Mouse (Mus musculus): ENCODE measurements around the gene Gm28051. TPM values are rescaled to one million over a fixed set of nuclear protein-coding genes. Genes with fewer than 3 reads are reported as not detected.

Gene Gm28051
- polyA plus RNA-seq, 1 experiment from 2014 or later = not detected

- Histone ChIP-seq H3K4me1 (ENCODE audit: control insufficient read depth, insufficient read depth, low read length) (peaks cover 9% of the 10 kb centered on the region; the same call in 1 of the 2 replicates), H3K4me3 (ENCODE audit: low read length) (no peak overlapping the region), H3K9me3 (ENCODE audit: control insufficient read depth, low read length) (no peaks in the 10 kb centered on the region), H3K4me2 (replicated peaks; ENCODE audit: low read depth, low read length) (no peak overlapping the region), H3K36me3 (ENCODE audit: control insufficient read depth, insufficient read depth, low read length) (peaks cover 14% of the 10 kb centered on the region; the same call in 1 of the 2 replicates), H3K27me3 (ENCODE audit: control insufficient read depth, insufficient read depth, low read length) (no peaks in the 10 kb centered on the region), H3K9ac (ENCODE audit: low read depth, low read length) (no peak overlapping the region), H3K27ac (ENCODE audit: low read depth, low read length) (no peak overlapping the region)
- ATAC-seq (ENCODE audit: low FRiP score, low TSS enrichment) = no peak
- 92% methylated on average over 3 of the region's 3 CpGs for WGBS
Observed at GRCm38 (mm10) chr12:102748256-102748655, 9.3 kb downstream of the Gm28051 start.

DNA sequence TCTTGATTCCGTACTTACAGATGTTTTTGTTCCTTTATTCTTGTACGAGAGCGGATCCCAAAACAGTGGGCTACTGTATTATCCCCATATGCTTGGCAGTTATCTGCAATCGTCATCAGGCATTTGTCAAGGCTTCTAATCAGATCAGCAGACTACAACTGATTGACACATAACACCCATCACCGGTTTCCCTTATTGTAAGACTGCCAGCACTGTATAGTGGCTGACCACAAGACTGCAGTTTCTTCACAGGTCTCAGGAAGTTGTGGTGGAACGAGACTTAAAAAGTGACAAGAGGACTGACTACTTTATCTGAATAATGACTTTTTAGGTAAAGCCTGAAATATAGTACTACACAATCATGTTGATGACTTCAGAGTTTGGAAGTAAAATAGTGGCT lies 12.7 kb downstream of the Gm28051 start:
- no peak for ATAC-seq (ENCODE audit: low FRiP score, low TSS enrichment)
- Histone ChIP-seq H3K9ac (ENCODE audit: low read depth, low read length) (peak overlapping the region; percentile 85; the same call in 1 of the 2 replicates), H3K4me1 (ENCODE audit: control insufficient read depth, insufficient read depth, low read length) (peaks cover 9% of the 10 kb centered on the region; the same call in 1 of the 2 replicates), H3K4me3 (ENCODE audit: low read length) (peak overlapping the region; percentile 72; the same call in 1 of the 2 replicates), H3K4me2 (replicated peaks; ENCODE audit: low read depth, low read length) (peak overlapping the region; percentile 85), H3K27ac (ENCODE audit: low read depth, low read length) (no peak overlapping the region), H3K9me3 (ENCODE audit: control insufficient read depth, low read length) (no peaks in the 10 kb centered on the region), H3K27me3 (ENCODE audit: control insufficient read depth, insufficient read depth, low read length) (no peaks in the 10 kb centered on the region), H3K36me3 (ENCODE audit: control insufficient read depth, insufficient read depth, low read length) (peaks cover 14% of the 10 kb centered on the region; the same call in 1 of the 2 replicates)
- 64% methylated on average over 6 of the region's 6 CpGs for WGBS

DNA sequence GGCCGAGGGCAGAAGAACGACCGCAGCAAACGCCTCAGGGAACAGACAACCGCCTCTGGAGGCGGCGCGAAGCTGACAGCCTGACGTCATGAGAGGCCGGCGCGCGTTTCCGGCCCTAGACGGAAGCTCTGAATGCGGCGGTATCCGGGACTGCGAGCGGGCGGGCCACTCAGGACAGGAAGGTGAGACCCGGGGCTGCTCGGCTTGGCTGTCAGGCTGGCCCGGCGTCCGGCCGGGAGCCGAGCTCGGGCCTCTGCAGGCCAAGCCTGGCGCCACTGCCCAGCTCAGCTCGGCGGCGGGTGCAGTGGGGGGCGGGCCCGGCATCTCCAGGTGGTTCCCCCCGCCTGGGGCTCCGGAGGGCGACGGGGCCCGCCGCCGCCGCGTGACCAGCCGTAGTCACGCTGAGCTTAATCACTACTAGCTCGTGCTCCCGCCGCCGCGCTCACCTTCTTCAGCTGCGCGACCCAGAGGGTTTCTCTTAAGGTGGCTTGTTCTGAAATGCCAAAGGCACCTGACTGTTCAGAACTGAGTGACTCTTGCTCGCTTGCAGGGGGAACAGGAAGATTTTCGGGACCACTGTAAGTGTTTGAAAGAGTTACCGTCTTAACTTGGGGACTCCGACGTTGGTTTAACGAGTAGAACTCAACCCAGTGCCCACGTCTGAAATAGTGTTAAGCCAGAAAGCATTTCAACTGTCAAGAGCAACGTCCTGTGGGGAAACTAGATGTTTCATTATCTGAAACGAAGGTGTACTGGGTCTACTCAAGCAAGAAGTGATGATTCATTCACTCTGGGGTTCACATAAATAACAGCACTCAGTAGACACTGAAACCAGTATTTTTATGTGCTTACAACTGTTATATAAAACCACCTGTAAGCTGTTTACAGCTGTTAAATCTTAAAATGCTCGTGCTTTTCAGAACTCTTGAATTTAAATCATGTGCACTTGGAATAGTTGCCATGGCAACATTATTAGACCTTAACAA lies 13.7 kb downstream of the Gm28051 start, which contains the start of the genes Moap1 and Tmem251:
Gene Moap1, minus strand, starts transcription at position 73 of the 986 bp plus-strand sequence.
Gene Tmem251, plus strand, starts transcription at position 174 of the 986 bp plus-strand sequence.
- peak within 1 kb of the TSS; percentile 85 for H3K4me2 ChIP-seq (replicated peaks; ENCODE audit: low read depth, low read length)
- WGBS = under 1% methylated on average over 63 of the region's 63 CpGs
- ATAC-seq (ENCODE audit: low FRiP score, low TSS enrichment) = peak; percentile 96

DNA sequence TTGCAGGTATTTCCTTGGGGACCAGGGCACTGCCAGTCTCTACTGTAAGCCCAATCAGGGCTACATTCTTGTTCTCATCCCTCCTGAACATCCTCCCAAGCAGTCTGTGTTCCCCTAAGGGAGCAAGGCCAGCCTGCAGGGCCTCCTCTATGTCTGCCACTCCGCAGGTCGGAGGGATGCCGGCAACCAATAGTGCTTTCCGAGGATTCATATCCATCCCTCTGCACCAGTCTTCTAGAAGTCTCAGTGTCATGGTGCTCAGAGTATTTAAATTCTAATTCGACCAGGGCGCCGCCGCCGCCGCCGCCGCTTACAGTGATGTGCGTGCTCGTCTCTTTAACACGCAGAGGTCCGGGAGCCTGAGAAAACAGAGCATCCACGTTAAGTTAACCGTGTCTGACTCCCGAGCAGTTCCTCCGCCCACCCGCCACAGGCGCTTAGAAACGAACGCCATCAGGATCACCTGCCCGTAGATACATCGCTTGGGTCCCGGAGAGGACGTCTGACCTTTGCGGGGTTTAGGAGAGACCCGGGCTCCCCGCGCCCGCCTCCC lies 14.5 kb downstream of the Gm28051 start:
- Histone ChIP-seq H3K4me3 (ENCODE audit: low read length) (peak overlapping the region; percentile 72), H3K4me2 (replicated peaks; ENCODE audit: low read depth, low read length) (peak overlapping the region; percentile 85), H3K9me3 (ENCODE audit: control insufficient read depth, low read length) (no peaks in the 10 kb centered on the region), H3K36me3 (ENCODE audit: control insufficient read depth, insufficient read depth, low read length) (peaks cover 10% of the 10 kb centered on the region; the same call in 1 of the 2 replicates), H3K4me1 (ENCODE audit: control insufficient read depth, insufficient read depth, low read length) (peaks cover 9% of the 10 kb centered on the region; the same call in 1 of the 2 replicates), H3K27ac (ENCODE audit: low read depth, low read length) (peak overlapping the region; percentile 79), H3K9ac (ENCODE audit: low read depth, low read length) (peak overlapping the region; percentile 85), H3K27me3 (ENCODE audit: control insufficient read depth, insufficient read depth, low read length) (no peaks in the 10 kb centered on the region)
- peak; percentile 36; the same call in 1 of the 2 replicates for ATAC-seq (ENCODE audit: low FRiP score, low TSS enrichment)
- under 1% methylated on average over 33 of the region's 33 CpGs for WGBS

More for the DNA sequence above, 13.7 kb downstream of the Gm28051 start, which contains the start of the genes Moap1 and Tmem251:
- H3K36me3 ChIP-seq (ENCODE audit: control insufficient read depth, insufficient read depth, low read length) = peaks cover 14% of the 10 kb centered on the region; the same call in 1 of the 2 replicates
- peak within 1 kb of the TSS; percentile 72 for H3K4me3 ChIP-seq (ENCODE audit: low read length)
- peak within 1 kb of the TSS; percentile 79 for H3K27ac ChIP-seq (ENCODE audit: low read depth, low read length)
- no peaks in the 10 kb centered on the region for H3K27me3 ChIP-seq (ENCODE audit: control insufficient read depth, insufficient read depth, low read length)
- H3K9ac ChIP-seq (ENCODE audit: low read depth, low read length) = peak within 1 kb of the TSS; percentile 85
- H3K9me3 ChIP-seq (ENCODE audit: control insufficient read depth, low read length) = no peaks in the 10 kb centered on the region
- H3K4me1 ChIP-seq (ENCODE audit: control insufficient read depth, insufficient read depth, low read length) = peaks cover 9% of the 10 kb centered on the region; the same call in 1 of the 2 replicates

- Histone ChIP-seq H3K4me3 (ENCODE audit: low read length) (no peak overlapping the region), H3K27ac (ENCODE audit: low read depth, low read length) (no peak overlapping the region), H3K9me3 (ENCODE audit: control insufficient read depth, low read length) (no peaks in the 10 kb centered on the region), H3K36me3 (ENCODE audit: control insufficient read depth, insufficient read depth, low read length) (peaks cover 8% of the 10 kb centered on the region; the same call in 1 of the 2 replicates), H3K4me2 (replicated peaks; ENCODE audit: low read depth, low read length) (no peak overlapping the region), H3K9ac (ENCODE audit: low read depth, low read length) (no peak overlapping the region), H3K4me1 (ENCODE audit: control insufficient read depth, insufficient read depth, low read length) (peaks cover 9% of the 10 kb centered on the region; the same call in 1 of the 2 replicates), H3K27me3 (ENCODE audit: control insufficient read depth, insufficient read depth, low read length) (no peaks in the 10 kb centered on the region)
- WGBS = 87% methylated on average over 7 of the region's 7 CpGs
- no peak for ATAC-seq (ENCODE audit: low FRiP score, low TSS enrichment)
Observed at GRCm38 (mm10) chr12:102742056-102742455, 15.5 kb downstream of the Gm28051 start.

GRCm38 (mm10) chr12:102740285-102740684 lies 17.3 kb downstream of the Gm28051 start:
- Histone ChIP-seq H3K4me1 (ENCODE audit: control insufficient read depth, insufficient read depth, low read length) (peaks cover 9% of the 10 kb centered on the region; the same call in 1 of the 2 replicates), H3K27me3 (ENCODE audit: control insufficient read depth, insufficient read depth, low read length) (no peaks in the 10 kb centered on the region), H3K4me3 (ENCODE audit: low read length) (no peak overlapping the region), H3K27ac (ENCODE audit: low read depth, low read length) (no peak overlapping the region), H3K4me2 (replicated peaks; ENCODE audit: low read depth, low read length) (no peak overlapping the region), H3K9ac (ENCODE audit: low read depth, low read length) (no peak overlapping the region), H3K9me3 (ENCODE audit: control insufficient read depth, low read length) (no peaks in the 10 kb centered on the region), H3K36me3 (ENCODE audit: control insufficient read depth, insufficient read depth, low read length) (no peaks in the 10 kb centered on the region)
- WGBS = 73% methylated on average over 3 of the region's 3 CpGs
- ATAC-seq (ENCODE audit: low FRiP score, low TSS enrichment) = no peak

DNA sequence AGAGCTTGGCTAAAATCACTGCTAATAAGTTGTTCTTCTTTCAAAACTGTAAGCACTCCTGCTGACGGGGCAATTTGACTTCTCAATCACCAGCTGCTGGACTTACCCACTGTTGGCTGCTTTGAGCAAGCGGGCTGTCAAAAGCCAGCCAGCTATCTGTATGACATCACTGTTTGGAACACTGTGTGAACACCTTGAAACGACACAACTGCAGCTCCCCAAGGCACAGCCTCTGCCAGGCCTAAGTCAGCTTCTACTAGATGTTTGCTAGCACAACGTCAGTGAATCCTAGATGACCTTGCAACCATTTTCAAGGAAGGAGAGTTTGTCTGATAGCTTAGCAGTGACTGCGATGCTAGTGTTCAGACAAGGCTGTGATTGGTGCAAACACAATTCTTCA lies 18.5 kb downstream of the Gm28051 start:
- H3K9ac ChIP-seq (ENCODE audit: low read depth, low read length) = no peak overlapping the region
- 85% methylated on average over 5 of the region's 5 CpGs for WGBS
- no peak overlapping the region for H3K4me2 ChIP-seq (replicated peaks; ENCODE audit: low read depth, low read length)
- ATAC-seq (ENCODE audit: low FRiP score, low TSS enrichment) = no peak
- no peaks in the 10 kb centered on the region for H3K27me3 ChIP-seq (ENCODE audit: control insufficient read depth, insufficient read depth, low read length)
- H3K27ac ChIP-seq (ENCODE audit: low read depth, low read length) = no peak overlapping the region
- no peaks in the 10 kb centered on the region for H3K9me3 ChIP-seq (ENCODE audit: control insufficient read depth, low read length)
- H3K4me3 ChIP-seq (ENCODE audit: low read length) = no peak overlapping the region
- no peaks in the 10 kb centered on the region for H3K36me3 ChIP-seq (ENCODE audit: control insufficient read depth, insufficient read depth, low read length)
- no peaks in the 10 kb centered on the region; the same call in 1 of the 2 replicates for H3K4me1 ChIP-seq (ENCODE audit: control insufficient read depth, insufficient read depth, low read length)

- no peak for ATAC-seq (ENCODE audit: low FRiP score, low TSS enrichment)
- H3K4me3 ChIP-seq (ENCODE audit: low read length) = no peak overlapping the region
- peaks cover 16% of the 10 kb centered on the region for H3K4me1 ChIP-seq (ENCODE audit: control insufficient read depth, insufficient read depth, low read length)
- H3K27me3 ChIP-seq (ENCODE audit: control insufficient read depth, insufficient read depth, low read length) = no peaks in the 10 kb centered on the region
- 14% methylated on average over 4 of the region's 5 CpGs for WGBS
- H3K4me2 ChIP-seq (replicated peaks; ENCODE audit: low read depth, low read length) = no peak overlapping the region
- H3K36me3 ChIP-seq (ENCODE audit: control insufficient read depth, insufficient read depth, low read length) = no peaks in the 10 kb centered on the region
- H3K9me3 ChIP-seq (ENCODE audit: control insufficient read depth, low read length) = no peaks in the 10 kb centered on the region
- no peak overlapping the region for H3K9ac ChIP-seq (ENCODE audit: low read depth, low read length)
- no peak overlapping the region for H3K27ac ChIP-seq (ENCODE audit: low read depth, low read length)
Observed at GRCm38 (mm10) chr12:102733381-102733780, 24.2 kb downstream of the Gm28051 start.
